Mouse (Mus musculus) lung, embryonic 15.5 days (tissue): Measurements from ENCODE around the gene Vps13a. TPM values are rescaled to one million over a fixed set of nuclear protein-coding genes. Genes with fewer than 3 reads are reported as not detected.
A peak's percentile ranks its signal among the peaks of the same experiment; 100 is the strongest.

ENCODE experiments used
- ATAC-seq: fragments of 200-750 bp; cut with Nextera tagmentation; 2 replicates; pipeline ENCODE4 v1.8.0; 2017; ENCODE audit warnings: moderate number of reproducible peaks, borderline replicate concordance; ENCODE audit not compliant: low FRiP score, low TSS enrichment; ENCODE audit errors: extremely low read depth
- H3K27ac ChIP-seq: fragments of 300-500 bp; sonication (generic); 2 replicates; pipeline ENCODE4 v1.5.1; 2015; ENCODE audit warnings: moderate library complexity, mild to moderate bottlenecking, inconsistent platforms
- H3K27me3 ChIP-seq: fragments of 300-500 bp; sonication (generic); 2 replicates; pipeline ENCODE4 v1.6.1; 2015; ENCODE audit warnings: inconsistent platforms
- H3K36me3 ChIP-seq: fragments of 300-500 bp; sonication (generic); 2 replicates; pipeline ENCODE4 v1.6.1; 2015; ENCODE audit warnings: inconsistent platforms
- H3K4me1 ChIP-seq: fragments of 300-500 bp; sonication (generic); 2 replicates; pipeline ENCODE4 v1.6.1; 2015; ENCODE audit warnings: inconsistent platforms
- H3K4me2 ChIP-seq: fragments of 300-500 bp; sonication (generic); 2 replicates; pipeline ENCODE4 v1.6.1; 2015; ENCODE audit warnings: inconsistent platforms, mild to moderate bottlenecking, moderate library complexity
- H3K4me3 ChIP-seq: fragments of 300-500 bp; sonication (generic); 2 replicates; pipeline ENCODE4 v1.5.1; 2015; ENCODE audit warnings: mild to moderate bottlenecking, inconsistent platforms
- H3K9ac ChIP-seq: fragments of 300-500 bp; sonication (generic); 2 replicates; pipeline ENCODE4 v1.6.1; 2015; ENCODE audit warnings: inconsistent platforms
- H3K9me3 ChIP-seq: fragments of 300-500 bp; sonication (generic); 2 replicates; pipeline ENCODE4 v1.6.1; 2016; ENCODE audit warnings: inconsistent platforms
- WGBS: fragments of 180-500 bp; shearing (Covaris S2); methylation state at CpG from one replicate; pipeline ENCODE4 v1.1.7; 2015; 5-methylcytosine and 5-hydroxymethylcytosine counted together
- polyA plus RNA-seq: library from polyadenylated mRNA; unstranded; fragments of >200 nt; fragmentation: Nextera tagmentation; extraction: Ambion mirVana; gene quantifications from 2 replicates; pipeline ENCODE4 v1.2.1, GENCODE M21; 2015

Vps13a gene
- polyA plus RNA-seq, 1 experiment from 2014 or later = 9.1 TPM

DNA sequence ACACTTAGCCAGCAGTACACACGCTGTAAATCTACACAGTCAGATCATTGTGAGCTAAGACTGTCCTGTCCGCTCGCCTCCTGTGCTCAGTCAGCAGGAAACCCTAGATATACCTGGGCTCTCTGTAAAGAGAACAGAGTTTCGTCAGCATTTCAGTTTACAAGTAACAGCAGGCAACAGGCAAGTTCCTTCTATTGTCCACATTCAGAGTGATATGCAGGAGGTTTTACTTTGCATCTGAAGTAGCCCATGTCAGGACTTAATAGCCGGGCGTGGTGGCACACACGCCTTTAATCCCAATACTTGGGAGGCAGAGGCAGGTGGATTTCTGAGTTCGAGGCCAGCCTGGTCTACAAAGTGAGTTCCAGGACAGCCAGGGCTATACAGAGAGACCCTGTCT, 178.7 kb downstream of the Vps13a start:
- H3K27ac ChIP-seq = no peak overlapping the region
- H3K27me3 ChIP-seq = no peaks in the 10 kb centered on the region
- H3K9ac ChIP-seq = no peak overlapping the region
- ATAC-seq = no peak
- H3K9me3 ChIP-seq = no peaks in the 10 kb centered on the region
- H3K4me3 ChIP-seq = no peak overlapping the region
- 80% methylated on average over 8 of the region's 8 CpGs for WGBS
- peaks cover 16% of the 10 kb centered on the region for H3K4me1 ChIP-seq
- no peak overlapping the region for H3K4me2 ChIP-seq
- H3K36me3 ChIP-seq = no peaks in the 10 kb centered on the region

DNA sequence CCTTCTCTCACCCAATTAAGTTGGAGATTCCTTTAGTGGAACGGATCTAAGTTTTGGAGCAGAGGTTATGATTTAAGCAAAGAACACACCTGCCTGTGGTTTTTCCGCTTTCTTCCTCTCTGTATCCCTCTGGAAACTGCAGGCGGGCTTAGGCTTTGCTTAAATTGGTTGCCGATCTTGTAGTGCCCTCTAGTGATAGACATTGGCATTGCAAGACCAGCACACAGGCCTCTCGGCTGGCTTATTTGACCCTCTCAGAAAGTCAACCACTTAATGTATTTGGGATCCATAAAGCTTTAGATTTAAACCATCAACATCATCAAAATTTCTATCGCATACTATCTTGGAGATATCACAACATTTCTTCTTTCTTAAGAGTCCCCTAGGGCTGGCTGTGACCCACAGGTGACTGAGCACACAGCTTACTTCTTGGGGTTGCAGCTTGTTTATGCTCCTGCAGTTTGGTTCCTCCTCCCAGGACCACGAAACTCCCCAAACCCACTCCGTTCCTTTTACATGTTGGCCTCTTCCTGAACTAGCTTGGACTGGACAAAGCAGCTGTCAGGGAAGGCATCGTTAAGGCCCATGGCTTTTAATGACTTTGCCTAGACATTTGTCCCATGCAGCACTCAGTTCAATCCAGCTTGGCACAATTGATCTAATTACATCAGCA, 181.3 kb downstream of the Vps13a start:
- Histone ChIP-seq H3K4me1 (peaks cover 16% of the 10 kb centered on the region), H3K27me3 (no peaks in the 10 kb centered on the region), H3K4me3 (no peak overlapping the region), H3K27ac (no peak overlapping the region), H3K4me2 (peak overlapping the region; percentile 11; the same call in 1 of the 2 replicates), H3K9me3 (no peaks in the 10 kb centered on the region), H3K9ac (no peak overlapping the region), H3K36me3 (no peaks in the 10 kb centered on the region)
- 21% methylated on average over 9 of the region's 9 CpGs for WGBS
- ATAC-seq = peak; percentile 69; the same call in 1 of the 2 replicates

DNA sequence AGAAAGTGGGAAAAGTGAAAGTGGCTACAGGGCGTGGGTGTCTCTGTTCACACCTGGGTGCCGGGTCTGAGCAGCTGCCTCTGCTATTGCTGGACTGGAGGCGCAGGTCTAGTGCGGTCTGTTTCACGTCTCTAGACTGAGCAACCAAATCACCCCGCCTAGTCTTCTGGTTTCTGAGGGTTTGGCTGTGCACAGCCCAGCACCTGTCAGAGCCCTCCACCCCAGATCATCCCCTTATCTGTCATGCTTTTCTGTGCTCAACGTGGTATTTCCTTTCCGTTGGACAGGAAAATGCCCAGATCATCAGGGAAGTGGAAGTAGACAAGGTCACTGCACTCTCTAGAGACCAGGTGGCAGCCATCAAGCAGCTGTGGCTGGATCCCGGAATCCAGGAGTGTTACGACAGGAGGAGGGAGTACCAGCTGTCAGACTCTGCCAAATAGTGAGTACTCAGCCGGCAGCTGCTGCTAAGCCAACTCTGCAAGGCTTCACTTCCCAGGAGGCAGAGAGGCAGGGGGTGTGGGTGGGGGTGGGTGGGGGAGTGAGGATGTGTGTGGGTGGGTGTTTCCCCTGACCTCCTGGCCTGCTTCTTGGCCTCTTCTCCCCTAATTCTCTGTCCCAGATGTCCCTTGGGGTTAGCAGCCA, 182.0 kb downstream of the Vps13a start:
- ATAC-seq = peak; percentile 72
- 28% methylated on average over 11 of the region's 11 CpGs for WGBS

DNA sequence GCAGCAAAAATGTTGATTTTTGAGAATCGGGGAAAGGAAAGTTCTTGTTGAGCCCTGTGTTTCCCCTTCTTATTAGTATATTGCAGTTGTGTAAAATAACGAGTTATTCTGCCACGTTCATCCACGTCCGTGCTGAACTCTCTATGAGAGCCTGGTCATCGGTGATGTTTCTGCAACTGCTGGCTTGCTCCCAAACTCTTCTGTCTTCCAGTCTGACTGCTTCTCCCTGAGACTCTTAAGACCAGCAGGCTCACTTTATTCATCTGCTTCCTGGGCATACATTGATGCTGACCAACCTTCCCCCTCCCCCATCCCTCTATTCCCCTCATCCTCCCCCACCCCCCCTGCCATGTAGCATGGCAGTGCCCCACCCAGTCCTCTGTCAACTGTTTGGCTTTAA, 183.5 kb downstream of the Vps13a start:
- Histone ChIP-seq H3K4me3 (no peak overlapping the region), H3K27ac (no peak overlapping the region), H3K36me3 (no peaks in the 10 kb centered on the region), H3K9me3 (no peaks in the 10 kb centered on the region), H3K27me3 (no peaks in the 10 kb centered on the region), H3K4me1 (peaks cover 16% of the 10 kb centered on the region), H3K9ac (no peak overlapping the region), H3K4me2 (no peak overlapping the region)
- no peak for ATAC-seq
- WGBS = 69% methylated on average over 6 of the region's 6 CpGs

More for the DNA sequence above, 182.0 kb downstream of the Vps13a start:
- H3K4me2 ChIP-seq = peak overlapping the region; percentile 11; the same call in 1 of the 2 replicates
- H3K36me3 ChIP-seq = no peaks in the 10 kb centered on the region
- H3K27me3 ChIP-seq = no peaks in the 10 kb centered on the region
- H3K9ac ChIP-seq = no peak overlapping the region
- H3K9me3 ChIP-seq = no peaks in the 10 kb centered on the region
- no peak overlapping the region for H3K4me3 ChIP-seq
- peaks cover 16% of the 10 kb centered on the region for H3K4me1 ChIP-seq
- no peak overlapping the region for H3K27ac ChIP-seq

DNA sequence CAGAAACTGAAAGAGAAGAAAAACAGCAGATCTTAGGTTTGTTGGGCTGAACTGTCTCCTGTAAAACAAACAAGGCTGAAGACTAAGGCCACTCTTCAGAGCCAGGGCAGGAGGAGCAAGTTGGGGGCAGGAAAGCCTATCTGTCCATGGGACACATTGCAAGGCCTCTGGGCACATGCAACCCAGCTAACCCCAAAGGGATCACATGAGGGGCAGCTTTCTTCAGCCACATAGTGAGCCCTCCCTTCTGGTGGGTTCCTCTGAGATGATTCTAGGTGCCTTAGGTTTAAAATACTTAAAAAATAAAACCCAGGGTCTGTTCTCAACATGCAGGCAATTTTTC, 186.8 kb downstream of the Vps13a start:
- ATAC-seq = no peak
- Histone ChIP-seq H3K9me3 (no peaks in the 10 kb centered on the region), H3K4me3 (no peak overlapping the region), H3K9ac (no peak overlapping the region), H3K27me3 (no peaks in the 10 kb centered on the region), H3K4me2 (no peak overlapping the region), H3K36me3 (no peaks in the 10 kb centered on the region), H3K27ac (no peak overlapping the region), H3K4me1 (peaks cover 13% of the 10 kb centered on the region)

DNA sequence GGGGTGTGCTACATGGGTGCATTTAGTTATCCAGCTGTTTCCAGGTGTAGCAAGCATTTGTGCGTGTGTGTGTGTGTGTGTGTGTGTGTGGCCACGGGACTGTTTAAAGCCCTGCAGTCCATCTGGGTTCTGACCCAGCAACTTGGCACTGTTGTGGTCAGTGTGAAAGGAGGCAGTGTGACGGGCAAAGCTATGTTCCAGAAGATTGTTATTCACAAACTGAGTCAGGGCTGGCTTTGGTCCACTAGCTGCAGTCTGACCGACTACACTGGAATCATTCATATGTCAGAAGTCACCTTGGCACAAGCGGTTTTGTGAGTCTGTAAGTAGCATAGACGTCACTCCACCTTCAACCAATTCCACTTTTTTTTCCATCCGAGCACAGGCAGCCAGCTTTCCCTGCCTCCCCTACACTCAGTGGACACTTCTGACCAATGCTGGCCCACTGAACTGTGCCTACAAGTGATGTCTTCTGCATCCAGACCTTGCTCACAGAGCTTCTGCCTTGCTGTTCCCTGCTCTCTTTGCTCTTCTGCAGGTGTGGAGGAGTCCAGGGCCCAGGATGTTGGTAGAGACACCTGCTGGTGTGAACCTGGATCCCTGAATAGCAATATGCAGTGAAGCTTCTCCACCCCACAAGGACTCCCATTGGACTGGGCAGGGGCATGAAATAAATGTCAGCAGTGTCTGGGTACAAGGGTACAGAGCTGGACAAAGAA, 187.3 kb downstream of the Vps13a start:
- WGBS = 66% methylated on average over 7 of the region's 7 CpGs

DNA sequence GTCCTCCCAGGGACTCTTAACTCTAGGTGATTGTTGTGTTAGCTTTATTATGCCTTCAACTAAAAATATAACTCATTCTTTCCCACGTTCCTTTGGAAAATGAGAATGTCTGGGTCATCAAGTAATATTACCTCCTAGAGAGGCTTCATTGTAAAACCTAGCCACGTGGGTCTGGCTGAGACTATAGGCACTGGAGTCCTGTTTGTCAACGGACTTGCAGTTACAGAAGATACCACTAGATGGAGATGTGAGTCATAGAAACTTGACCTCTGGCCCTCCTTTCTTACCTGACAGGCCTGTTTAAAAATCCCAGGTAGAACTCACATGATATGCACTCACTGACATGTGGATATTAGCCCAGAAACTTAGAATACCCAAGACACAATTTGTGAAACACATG, 195.4 kb downstream of the Vps13a start:
- ATAC-seq = no peak
- Histone ChIP-seq H3K9me3 (no peaks in the 10 kb centered on the region), H3K4me2 (no peak overlapping the region), H3K36me3 (no peaks in the 10 kb centered on the region), H3K4me1 (no peaks in the 10 kb centered on the region), H3K9ac (no peak overlapping the region), H3K27ac (no peak overlapping the region), H3K27me3 (no peaks in the 10 kb centered on the region), H3K4me3 (no peak overlapping the region)
- WGBS = 19% methylated on average over 3 of the region's 3 CpGs

More for the DNA sequence above, 187.3 kb downstream of the Vps13a start:
- Histone ChIP-seq H3K4me1 (peaks cover 8% of the 10 kb centered on the region; the same call in 1 of the 2 replicates), H3K27me3 (no peaks in the 10 kb centered on the region), H3K9ac (no peak overlapping the region), H3K4me3 (no peak overlapping the region), H3K4me2 (no peak overlapping the region), H3K9me3 (no peaks in the 10 kb centered on the region), H3K27ac (no peak overlapping the region), H3K36me3 (no peaks in the 10 kb centered on the region)
- no peak for ATAC-seq

DNA sequence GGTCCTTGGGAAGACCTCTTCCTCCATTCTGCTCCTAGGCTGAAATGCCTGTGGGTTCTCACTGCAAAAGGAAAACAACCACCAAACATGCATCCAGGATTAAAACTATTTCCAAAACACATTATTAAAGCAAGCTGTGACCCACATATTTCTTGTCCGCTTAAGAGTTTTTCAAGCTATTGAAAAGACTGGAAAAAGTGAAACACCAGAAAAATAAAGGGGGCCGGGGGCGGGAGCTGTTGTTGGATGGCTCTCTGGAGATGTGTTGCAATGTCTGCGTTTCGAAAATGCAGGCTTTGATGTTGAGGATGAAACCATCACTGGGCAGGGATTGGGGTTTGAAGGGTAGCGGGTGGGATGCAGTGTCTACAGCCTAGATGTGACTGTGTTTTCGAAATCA, 196.2 kb downstream of the Vps13a start:
- no peak overlapping the region for H3K9ac ChIP-seq
- no peaks in the 10 kb centered on the region for H3K36me3 ChIP-seq
- H3K27me3 ChIP-seq = no peaks in the 10 kb centered on the region
- no peak overlapping the region for H3K4me3 ChIP-seq
- no peak for ATAC-seq
- no peaks in the 10 kb centered on the region for H3K9me3 ChIP-seq
- no peaks in the 10 kb centered on the region for H3K4me1 ChIP-seq
- H3K4me2 ChIP-seq = no peak overlapping the region
- 77% methylated on average over 7 of the region's 7 CpGs for WGBS
- no peak overlapping the region for H3K27ac ChIP-seq

DNA sequence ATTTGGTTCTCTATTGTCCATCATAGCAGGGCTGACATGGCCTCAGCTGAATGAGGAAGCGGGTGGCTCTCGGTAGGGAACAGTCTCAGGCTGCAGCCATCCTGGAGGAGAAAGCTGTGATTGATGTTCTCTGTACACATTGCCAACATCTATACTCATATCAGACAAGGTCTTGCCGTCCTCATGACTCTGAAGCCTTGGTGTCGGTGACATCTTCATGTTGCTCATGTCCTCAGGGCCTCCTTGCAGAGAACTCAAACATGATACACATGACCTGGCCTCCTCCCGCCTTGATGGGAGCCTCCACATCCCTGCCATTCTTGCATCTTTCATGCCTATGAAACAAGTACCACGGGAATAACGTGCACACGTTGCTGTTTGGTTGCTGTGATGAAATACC, 200.2 kb downstream of the Vps13a start:
- no peak for ATAC-seq

DNA sequence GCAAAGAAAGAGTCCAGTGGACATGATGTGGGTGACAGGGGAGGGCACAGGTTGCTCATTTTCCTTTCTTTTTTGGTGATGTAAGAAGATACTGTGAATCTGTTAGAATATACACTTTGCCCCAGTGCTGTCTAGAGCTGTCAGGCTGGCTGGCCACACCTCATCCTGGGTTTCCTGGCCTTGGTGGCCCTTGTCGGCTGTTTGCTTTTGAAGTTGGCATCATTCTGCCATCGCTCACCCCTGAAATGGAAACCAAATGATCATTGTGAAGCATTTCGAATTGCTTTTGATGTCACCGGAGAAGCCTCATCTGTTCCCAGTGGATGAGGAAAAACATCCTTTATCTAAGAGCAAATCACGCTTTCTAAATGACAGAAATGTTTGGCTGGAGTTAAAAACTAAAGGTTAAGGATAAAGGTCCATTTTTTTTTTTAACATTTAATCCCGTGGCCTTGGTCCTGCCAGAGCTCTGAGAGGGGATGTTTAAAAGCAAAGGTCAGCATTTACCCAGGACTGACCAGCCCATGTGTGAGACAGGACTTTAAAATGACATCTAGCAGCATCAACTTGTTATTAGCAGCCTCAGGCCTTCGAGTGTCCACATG, 201.0 kb downstream of the Vps13a start:
- ATAC-seq = no peak

More for the DNA sequence above, 200.2 kb downstream of the Vps13a start:
- 69% methylated on average over 8 of the region's 8 CpGs for WGBS
- Histone ChIP-seq H3K9me3 (no peaks in the 10 kb centered on the region), H3K27ac (no peak overlapping the region), H3K4me1 (no peaks in the 10 kb centered on the region), H3K4me2 (no peak overlapping the region), H3K9ac (no peak overlapping the region), H3K4me3 (no peak overlapping the region), H3K27me3 (no peaks in the 10 kb centered on the region), H3K36me3 (no peaks in the 10 kb centered on the region)

DNA sequence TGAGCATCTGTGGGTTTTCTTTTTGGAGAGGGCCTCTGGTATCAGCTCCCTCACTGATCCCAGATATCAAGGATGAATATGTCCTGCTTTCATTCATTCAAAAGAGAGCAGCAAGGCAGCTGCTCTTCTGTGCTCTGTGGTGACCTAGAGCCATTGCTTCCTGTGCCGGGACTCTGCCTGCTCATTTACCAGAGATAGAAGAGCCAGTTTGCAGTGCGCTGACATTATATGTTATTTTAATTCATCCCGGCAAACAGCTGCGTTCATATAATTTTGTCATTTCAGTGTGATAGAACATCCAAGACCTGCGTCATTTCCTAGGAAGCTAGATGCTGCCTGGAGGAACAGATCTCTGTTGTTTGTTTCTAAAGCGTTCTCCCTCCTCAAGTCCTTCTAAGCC, 203.9 kb downstream of the Vps13a start:
- 44% methylated on average over 6 of the region's 6 CpGs for WGBS
- Histone ChIP-seq H3K4me2 (no peak overlapping the region), H3K4me3 (no peak overlapping the region)

More for the DNA sequence above, 201.0 kb downstream of the Vps13a start:
- Histone ChIP-seq H3K4me3 (no peak overlapping the region), H3K36me3 (no peaks in the 10 kb centered on the region), H3K9me3 (no peaks in the 10 kb centered on the region), H3K27me3 (no peaks in the 10 kb centered on the region), H3K4me1 (no peaks in the 10 kb centered on the region), H3K4me2 (no peak overlapping the region), H3K9ac (no peak overlapping the region), H3K27ac (no peak overlapping the region)
- 46% methylated on average over 7 of the region's 7 CpGs for WGBS

More for the DNA sequence above, 203.9 kb downstream of the Vps13a start:
- Histone ChIP-seq H3K9me3 (no peaks in the 10 kb centered on the region), H3K9ac (no peak overlapping the region), H3K4me1 (no peaks in the 10 kb centered on the region), H3K27ac (no peak overlapping the region), H3K36me3 (no peaks in the 10 kb centered on the region), H3K27me3 (no peaks in the 10 kb centered on the region)
- no peak for ATAC-seq
